Comparison of ENCODE assay signal across 9 mouse cellular contexts in the genomic region with DNA sequence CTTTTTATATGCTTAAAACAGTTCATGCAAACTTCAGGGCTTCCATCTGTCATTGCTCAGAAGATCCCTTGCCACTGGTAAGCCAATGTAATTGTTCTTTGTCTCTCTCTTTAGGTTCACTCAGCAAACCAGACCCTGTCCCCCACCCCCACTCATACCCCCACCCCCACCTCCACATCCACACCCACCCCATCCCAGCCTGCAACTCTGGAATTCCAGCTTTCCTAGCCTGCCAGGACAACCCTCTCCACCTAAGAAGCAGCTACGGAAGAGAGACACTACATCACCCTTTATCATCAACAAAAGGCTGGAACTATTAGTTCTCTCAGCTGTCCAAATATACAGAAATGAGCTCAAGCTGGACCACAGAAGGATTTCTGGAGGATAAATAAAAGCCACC. TPM values are rescaled to one million over a fixed set of nuclear protein-coding genes. Genes with fewer than 3 reads are reported as not detected.
A peak's percentile ranks its signal among the peaks of the same experiment; 100 is the strongest.
DNase-seq lines count a peak whose midpoint lies in the region; ATAC-seq and TF ChIP-seq lines count a peak whose summit lies in the region.
"Had no signal": no experiment of that assay in that cellular context is flagged by ENCODE, and none has a peak within 500 bp of the region (broad histone marks: within the 10 kb centered on the region; RNA-seq: fewer than 3 reads in every experiment).

No protein-coding gene starts in this region.

- H3K27ac ChIP-seq in liver, adult 2 months (replicated peaks; ENCODE audit: insufficient read depth, low read depth, low read length): peak overlapping the region; percentile 41
- no peak overlapping the region for H3K27ac ChIP-seq in hindbrain, embryonic 14.5 days
- H3K27ac ChIP-seq in macrophage: no peak overlapping the region

- H3K4me1 ChIP-seq in liver, adult 2 months (ENCODE audit: control insufficient read depth, insufficient read depth, low read length): peaks cover 2% of the 10 kb centered on the region; the same call in 1 of the 2 replicates
- no peaks in the 10 kb centered on the region for H3K4me1 ChIP-seq in hindbrain, embryonic 14.5 days (replicated peaks; ENCODE audit: control insufficient read depth, insufficient read depth, low read length)

- no peaks in the 10 kb centered on the region for H3K79me2 ChIP-seq in liver, adult 2 months (ENCODE audit: control insufficient read depth, insufficient read depth, low read length)
- H3K79me2 ChIP-seq in macrophage (ENCODE audit: inconsistent target): no peaks in the 10 kb centered on the region

- peak overlapping the region; percentile 23; the same call in 1 of the 2 replicates for H3K4me2 ChIP-seq in hindbrain, embryonic 14.5 days (replicated peaks)

- DNase-seq in liver, adult 2 months (ENCODE audit: extremely low read depth, low read depth, low spot score): no peak
- no peak for DNase-seq in liver
- DNase-seq in embryo, embryonic 11 days: peak; percentile 24
- no peak for DNase-seq in hindbrain, embryonic 14.5 days (ENCODE audit: low spot score)
- no peak for DNase-seq in right cerebral cortex, postnatal 25 days
- DNase-seq in layer of hippocampus, postnatal 10 days (ENCODE audit: low spot score in 2 of 2): no peak
- no peak for DNase-seq in right cerebral cortex, postnatal 14 days
- DNase-seq: cerebellum, adult 18-20 months had no signal

- peak overlapping the region; percentile 49; the same call in 1 of the 2 replicates for H3K9ac ChIP-seq in liver, adult 2 months (ENCODE audit: low read depth, low read length)
- no peak overlapping the region for H3K9ac ChIP-seq in hindbrain, embryonic 14.5 days

- WGBS in liver, adult 2 months: 56% methylated on average over 1 of the region's 1 CpGs
- WGBS in hindbrain, embryonic 14.5 days: 48% methylated on average over 1 of the region's 1 CpGs
- 88% methylated on average over 1 of the region's 1 CpGs for WGBS in macrophage (ENCODE audit: missing documents)

- H3K4me3 ChIP-seq in liver, adult 2 months (ENCODE audit: insufficient read depth, low read depth, low read length): peak overlapping the region; percentile 24
- H3K4me3 ChIP-seq in hindbrain, embryonic 14.5 days (replicated peaks; ENCODE audit: low read length): peak overlapping the region; percentile 10; the same call in 1 of the 2 replicates
- peak overlapping the region; percentile 25; the same call in 1 of the 2 replicates for H3K4me3 ChIP-seq in macrophage (ENCODE audit: inconsistent target)

- no peaks in the 10 kb centered on the region for H3K27me3 ChIP-seq in liver, adult 2 months (ENCODE audit: control insufficient read depth, insufficient read depth, low read length)
- H3K27me3 ChIP-seq in hindbrain, embryonic 14.5 days (ENCODE audit: control insufficient read depth, insufficient read depth, low read length): no peaks in the 10 kb centered on the region

- no peaks in the 10 kb centered on the region for H3K36me3 ChIP-seq in liver, adult 2 months (ENCODE audit: control insufficient read depth, insufficient read depth, low read length)
- no peaks in the 10 kb centered on the region for H3K36me3 ChIP-seq in hindbrain, embryonic 14.5 days (replicated peaks; ENCODE audit: control insufficient read depth, insufficient read depth)
- no peaks in the 10 kb centered on the region for H3K36me3 ChIP-seq in macrophage (ENCODE audit: inconsistent target)

- no peak for TF ChIP-seq CTCF in liver, adult 2 months (IDR thresholded peaks at IDR 0.05; ENCODE audit: low read depth, low read length)

- H3K9me3 ChIP-seq in hindbrain, embryonic 14.5 days (ENCODE audit: control insufficient read depth, low read length): no peaks in the 10 kb centered on the region

- no peak for ATAC-seq in hindbrain, embryonic 14.5 days (ENCODE audit: low FRiP score)

- no peak for TF ChIP-seq POLR2A in liver, adult 2 months (IDR thresholded peaks at IDR 0.05; ENCODE audit: extremely low read depth, insufficient read depth, low read length)

RNA-seq across cellular contexts. Expression of a gene that starts 1.0 kb away (rescaled TPM):
- 6.6 and 9.6 TPM in 2 replicates for total RNA-seq in liver, adult 2 months (2014; rRNA removed)
- 0.91 and 1.2 TPM in 2 replicates for polyA plus RNA-seq in liver, adult 2 months (2012; rRNA removed)
- 19.0 and 20.4 TPM in 2 replicates for polyA plus RNA-seq in hindbrain, embryonic 14.5 days (2014; fragmentation: Nextera tagmentation; extraction: Ambion mirVana)
- 10 to 100 TPM in 21 of 26 experiments, 1 to 10 TPM in 5; 5.7 to 25.7 (median 18.0) TPM for total RNA-seq in macrophage (2018; cell fraction: chromatin; rRNA removed)
- total RNA-seq in macrophage (2018; cell fraction: cytosol; rRNA removed): 10 to 100 TPM; 10.6 to 26.2 (median 17.2) TPM
- 10 to 100 TPM in 25 of 26 experiments, 1 to 10 TPM in 1; 7.3 to 40.9 (median 21.0) TPM for total RNA-seq in macrophage (2018; cell fraction: nucleus; rRNA removed)
- 22.0 to 44.0 TPM (median 22.4 TPM) in 3 replicates for polyA plus RNA-seq in macrophage (2018)
- 1 to 10 TPM; 7.9 TPM for total RNA-seq in layer of hippocampus, postnatal 10 days (2021)

RNA-seq across cellular contexts. Expression of a gene that starts 50.4 kb away (rescaled TPM):
- 28.5 and 31.3 TPM in 2 replicates for total RNA-seq in liver, adult 2 months (2014; rRNA removed)
- 3.7 and 7.5 TPM in 2 replicates for polyA plus RNA-seq in liver, adult 2 months (2012; rRNA removed)
- polyA plus RNA-seq in hindbrain, embryonic 14.5 days (2014; fragmentation: Nextera tagmentation; extraction: Ambion mirVana): 22.3 and 23.1 TPM in 2 replicates
- 100 to 1,000 TPM in 2 of 26 experiments, 10 to 100 TPM in 24; 13.9 to 110 (median 21.7) TPM for total RNA-seq in macrophage (2018; cell fraction: chromatin; rRNA removed)
- total RNA-seq in macrophage (2018; cell fraction: cytosol; rRNA removed): 10 to 100 TPM; 17.3 to 46.5 (median 29.3) TPM
- total RNA-seq in macrophage (2018; cell fraction: nucleus; rRNA removed): 10 to 100 TPM; 20.9 to 83.0 (median 32.0) TPM
- 16.1 to 41.4 TPM (median 19.5 TPM) in 3 replicates for polyA plus RNA-seq in macrophage (2018)
- total RNA-seq in layer of hippocampus, postnatal 10 days (2021): 10 to 100 TPM; 12.0 to 14.1 TPM
